Mouse (Mus musculus) megakaryocyte, adult 5-6 weeks (primary cell): ENCODE measurements at regions not wholly inside any gene's neighbourhood (a gene's known extent, or its start where the extent isn't known, plus 50 kb on each side); places are given as distances from the start of the nearest gene placed in this dataset.
"Not testable (repeated sequence)": the region's sequence is repeated elsewhere in the genome, so short reads cannot be mapped to it uniquely, and the experiment has no call there.

Experiments
- ATAC-seq: 2 replicates; pipeline ENCODE4 v1.8.0; 2016; ENCODE audit warnings: mild to moderate bottlenecking, inconsistent platforms; ENCODE audit not compliant: poor library complexity, severe bottlenecking

DNA sequence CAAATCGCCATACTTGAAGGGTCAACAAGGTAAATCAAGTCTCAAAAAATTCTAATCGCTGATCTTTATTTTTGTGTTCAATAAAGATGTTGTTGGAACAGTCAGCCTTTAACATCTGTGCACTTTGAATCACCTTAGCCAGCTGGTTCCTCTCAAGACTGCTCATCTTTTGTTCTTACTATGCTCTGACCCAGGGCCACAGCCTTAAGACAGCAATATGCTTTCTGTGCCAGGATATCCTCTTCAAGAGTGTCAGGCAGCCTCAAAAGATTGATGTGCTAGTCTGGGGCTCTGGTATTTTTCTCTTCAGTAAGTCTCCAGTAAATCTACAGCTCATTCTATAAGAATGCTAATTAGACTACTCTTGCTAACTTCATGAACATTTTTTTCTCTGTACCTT lies 199.9 kb downstream of the Dph6 start:
- ATAC-seq, result no peak

GRCm38 (mm10) chr2:114450185-114450584 lies 204.6 kb downstream of the Dph6 start:
- ATAC-seq, result no peak

- ATAC-seq, result no peak
Observed at GRCm38 (mm10) chr2:114443801-114444200, 211.0 kb downstream of the Dph6 start.

- ATAC-seq, result no peak
Observed at GRCm38 (mm10) chr2:114440943-114441342, 213.8 kb downstream of the Dph6 start.

DNA sequence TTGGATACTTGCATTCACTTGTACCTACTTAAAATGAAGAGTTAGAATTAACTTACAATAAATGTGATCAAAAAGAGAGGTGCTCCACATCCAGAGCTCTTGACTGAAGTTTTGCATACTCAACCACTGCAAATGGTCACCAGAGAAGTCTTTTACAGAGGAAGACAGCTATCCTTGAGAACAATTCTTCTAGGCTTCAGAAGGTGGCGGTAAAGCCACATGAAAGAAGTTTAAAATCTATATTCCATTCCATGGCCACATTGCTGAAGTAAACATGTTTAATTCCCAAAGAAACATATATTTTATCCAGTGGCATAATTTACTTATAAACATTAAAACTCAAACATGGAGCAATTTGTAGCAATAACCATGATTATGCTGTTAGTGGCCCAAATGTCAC lies 215.1 kb downstream of the Dph6 start:
- ATAC-seq, result no peak

- no peak for ATAC-seq
Observed at GRCm38 (mm10) chr2:114438048-114438447, 216.7 kb downstream of the Dph6 start.

- no peak for ATAC-seq
Observed at GRCm38 (mm10) chr2:114427426-114428157, 226.3 kb upstream of the Zfp770 start.

DNA sequence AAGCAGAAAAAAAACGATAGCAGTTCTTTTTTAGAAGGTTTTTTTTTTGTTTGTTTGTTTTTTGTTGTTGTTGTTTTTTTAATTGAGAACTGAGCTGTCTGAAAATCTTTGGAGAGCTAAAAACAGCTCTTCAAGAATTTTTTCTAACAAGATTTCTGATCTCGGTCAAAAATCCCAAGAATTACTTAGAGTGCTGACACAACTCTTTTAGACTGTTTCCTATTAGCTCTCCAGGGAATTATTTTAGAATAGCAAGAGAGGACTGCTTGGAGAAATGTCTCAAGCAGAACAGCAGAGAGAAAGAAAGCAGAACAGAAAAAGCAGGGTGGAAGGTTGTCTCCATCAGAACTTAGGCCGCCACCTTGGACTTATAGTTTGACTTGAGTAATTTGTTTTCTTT lies 218.1 kb upstream of the Zfp770 start:
- no peak for ATAC-seq

GRCm38 (mm10) chr2:114413013-114413412 lies 211.7 kb upstream of the Zfp770 start:
- no peak for ATAC-seq

DNA sequence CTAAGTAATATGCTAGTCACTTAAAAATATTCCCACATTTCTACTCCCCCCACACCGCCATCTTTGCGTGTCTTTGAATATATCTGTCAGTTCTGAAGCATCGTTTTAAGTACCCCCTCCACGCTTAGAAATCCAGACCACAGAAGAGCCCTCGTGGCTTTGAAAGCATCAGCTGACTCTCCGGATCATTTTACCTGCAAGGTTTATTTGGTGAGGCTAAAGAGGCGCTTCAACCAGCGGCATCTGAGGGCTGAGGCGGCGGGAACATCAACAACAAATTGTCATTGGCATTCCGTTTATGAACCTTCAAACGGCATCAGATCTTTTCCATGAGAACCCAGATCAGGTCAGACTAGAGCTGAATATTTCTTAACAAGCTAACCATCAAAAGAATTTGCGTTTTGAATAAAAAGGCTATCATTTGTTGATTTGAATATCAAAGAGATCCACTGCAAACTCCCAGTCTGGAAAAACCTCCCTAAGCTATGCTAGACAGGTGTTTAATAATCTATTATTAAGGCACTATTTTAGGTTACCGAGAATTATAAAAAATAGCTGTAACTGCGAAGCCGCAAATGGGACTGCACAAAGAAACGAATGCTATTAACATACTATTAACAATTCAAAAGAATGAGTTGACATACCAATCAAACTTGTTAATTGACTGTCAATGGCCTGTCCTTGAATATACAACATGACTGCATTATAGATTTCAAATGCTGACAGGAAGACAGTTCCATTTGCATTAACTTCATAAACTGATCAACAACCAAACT lies 210.9 kb upstream of the Zfp770 start:
- no peak for ATAC-seq

DNA sequence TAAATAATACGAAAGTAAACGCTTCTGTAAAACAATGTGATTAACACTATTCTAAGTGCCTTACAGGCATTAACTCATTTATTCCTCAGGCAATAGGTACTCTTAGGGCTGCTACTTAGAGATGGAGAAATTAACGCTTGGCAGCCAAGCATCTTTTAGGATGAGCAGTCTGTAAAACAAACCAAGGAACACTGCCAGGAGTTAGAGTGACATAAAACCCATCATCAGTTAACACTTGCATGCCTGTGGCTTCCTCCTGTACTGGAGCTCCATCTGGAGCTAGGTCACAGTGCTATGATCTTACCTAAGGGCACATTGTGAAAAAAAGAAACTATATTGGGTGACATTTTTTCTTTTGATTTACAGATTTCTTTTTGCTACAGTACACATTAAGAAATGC lies 209.4 kb upstream of the Zfp770 start:
- ATAC-seq, result no peak

- ATAC-seq, result no peak
Observed at GRCm38 (mm10) chr2:114409542-114409941, 208.3 kb upstream of the Zfp770 start.

- no peak for ATAC-seq
Observed at GRCm38 (mm10) chr2:114407408-114407807, 206.1 kb upstream of the Zfp770 start.

DNA sequence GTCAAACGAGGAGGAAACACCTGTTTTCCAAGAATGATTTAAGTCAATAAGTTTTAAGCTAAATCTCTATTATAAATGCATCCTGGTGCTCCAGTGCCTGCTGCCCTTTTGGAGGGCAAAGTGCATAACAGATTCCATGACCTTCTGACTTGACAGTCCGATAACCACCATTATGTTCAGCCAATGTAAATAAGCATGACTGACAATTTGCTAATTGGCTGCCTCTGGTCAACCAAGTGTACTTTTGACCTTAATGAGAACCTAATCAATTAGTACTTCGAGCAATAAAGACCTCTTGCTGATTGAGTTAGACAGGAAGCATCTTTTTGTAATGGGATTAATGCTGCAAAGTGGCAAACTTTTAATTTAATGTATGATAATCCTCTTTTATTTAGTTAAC lies 183.3 kb upstream of the Zfp770 start:
- ATAC-seq, result no peak

GRCm38 (mm10) chr2:114378844-114379533 lies 177.7 kb upstream of the Zfp770 start:
- ATAC-seq, result no peak

DNA sequence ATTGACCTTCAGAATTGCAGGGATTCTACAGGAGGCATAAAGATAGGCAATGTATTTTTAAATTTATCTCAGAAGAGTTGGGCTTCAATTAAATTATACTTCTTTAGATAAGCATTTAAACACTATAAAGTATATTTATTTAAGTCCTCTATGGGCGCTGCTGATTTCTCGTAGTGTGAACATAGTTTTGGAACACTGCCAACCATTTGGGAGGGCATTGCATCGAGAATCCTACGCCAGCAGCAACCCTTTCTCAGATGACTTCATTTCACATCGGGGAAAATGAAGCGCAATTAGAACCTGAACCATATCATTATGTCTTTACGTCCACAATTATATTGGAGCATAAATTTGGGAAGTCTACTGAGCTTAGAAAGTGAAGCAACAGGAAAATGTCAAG lies 172.2 kb upstream of the Zfp770 start:
- no peak for ATAC-seq

DNA sequence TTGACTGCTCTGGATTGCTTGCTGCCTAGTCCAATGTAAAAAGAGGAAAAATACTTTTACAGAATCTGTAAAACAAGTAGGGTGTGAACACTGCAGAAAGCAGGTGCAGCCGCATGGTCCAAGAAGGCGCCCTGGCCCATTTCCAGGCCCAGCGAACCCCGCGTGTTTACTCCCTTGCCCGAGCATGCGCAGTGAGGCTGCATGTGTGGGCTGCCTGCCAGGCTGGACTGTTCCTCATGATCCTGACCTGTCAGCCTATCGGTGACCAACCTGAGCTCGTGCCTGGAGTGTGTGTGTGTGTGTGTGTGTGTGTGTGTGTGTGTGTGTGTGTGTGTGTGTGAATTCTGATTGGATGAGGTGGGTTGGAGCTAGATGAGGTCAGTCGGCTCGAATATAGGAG lies 152.6 kb upstream of the Zfp770 start:
- not testable (repeated sequence) for ATAC-seq

DNA sequence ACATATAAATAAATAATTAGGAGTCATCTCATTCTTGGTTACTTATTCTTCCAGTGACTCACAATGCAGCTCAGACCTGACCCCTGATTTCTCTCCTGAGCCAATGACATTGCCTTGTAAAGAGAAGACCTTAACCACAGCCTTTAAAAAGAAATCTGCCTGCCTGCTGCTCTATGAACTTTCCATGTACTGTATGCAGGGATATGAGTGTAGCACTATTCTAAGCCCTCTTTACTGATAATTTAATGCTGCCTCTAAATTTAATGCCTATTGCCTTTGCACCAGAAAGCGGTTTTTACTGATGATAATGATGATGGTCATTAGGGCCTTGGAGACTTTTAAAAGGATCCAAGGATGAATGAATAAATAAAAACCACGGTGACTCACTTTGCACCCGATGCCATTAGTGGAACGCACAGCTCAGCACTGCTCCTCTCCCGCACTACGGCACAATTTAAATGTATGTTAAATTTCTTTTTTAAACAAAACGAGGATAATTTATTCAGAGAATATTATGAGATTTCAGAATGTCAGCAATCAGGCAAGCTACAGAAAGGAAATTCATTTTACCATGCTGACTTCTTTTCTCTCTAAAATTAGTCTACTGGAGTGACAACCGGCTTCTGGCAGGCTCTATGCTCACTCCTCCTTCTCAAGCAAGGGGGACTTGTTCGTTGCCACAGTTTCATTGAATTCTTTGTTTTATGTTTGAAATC lies 139.5 kb upstream of the Zfp770 start:
- no peak for ATAC-seq

DNA sequence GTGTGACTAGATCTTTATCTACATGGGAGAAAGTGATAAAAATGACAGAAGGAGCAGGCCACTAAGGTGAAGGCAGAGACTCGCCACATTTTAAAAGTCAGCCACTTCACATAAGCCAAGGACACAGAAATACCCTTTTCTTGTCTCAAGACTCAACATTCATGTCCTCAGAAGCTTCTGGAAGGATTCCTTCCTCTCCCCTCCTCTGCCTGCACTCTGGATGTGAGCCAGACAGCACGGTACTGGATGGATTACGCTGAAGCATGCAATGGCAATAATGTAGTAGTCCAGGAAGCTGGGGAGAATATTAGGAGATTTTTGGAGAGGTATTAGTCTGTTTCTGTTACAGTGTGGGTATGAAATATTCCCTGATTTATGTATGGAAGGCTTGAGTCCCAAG lies 100.5 kb upstream of the Zfp770 start:
- no peak for ATAC-seq

DNA sequence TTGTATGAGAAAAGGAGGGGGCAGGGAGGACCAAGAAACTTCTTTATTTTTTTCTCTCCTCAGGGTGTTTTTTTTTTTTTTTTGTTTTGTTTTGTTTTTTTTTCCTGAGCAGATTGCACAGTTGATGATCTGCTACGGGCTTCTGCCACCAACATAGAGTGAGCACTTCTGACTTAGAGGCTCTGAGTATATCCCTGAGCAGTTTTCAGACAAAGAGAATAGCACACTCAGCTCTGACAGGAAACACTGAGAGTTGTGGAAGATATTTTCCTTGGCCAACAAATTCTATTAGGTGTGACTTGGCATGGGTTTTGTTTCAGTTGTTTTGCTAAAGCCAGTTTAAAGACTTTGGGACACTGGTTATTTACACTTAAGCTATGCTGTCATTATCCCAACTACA lies 93.8 kb upstream of the Zfp770 start:
- ATAC-seq, result no peak

DNA sequence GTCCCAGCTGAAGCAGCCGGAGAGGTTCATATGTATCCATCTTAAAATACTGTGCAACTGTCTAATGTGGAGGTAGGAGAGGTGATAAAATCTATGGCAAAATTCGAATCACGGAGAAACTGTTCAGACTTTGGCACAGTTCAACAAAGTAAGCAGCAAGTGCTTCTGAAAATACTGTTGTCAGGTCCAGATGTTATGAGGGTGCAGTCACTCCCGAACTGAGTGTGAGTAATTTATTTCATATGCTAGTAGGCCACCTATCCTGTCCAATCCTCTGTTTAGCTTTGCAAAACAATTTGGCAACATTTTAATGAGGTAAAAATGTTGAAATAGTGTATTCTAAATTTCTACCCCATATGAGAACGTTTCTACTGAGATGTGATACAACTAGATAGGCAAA lies 90.1 kb upstream of the Zfp770 start:
- no peak for ATAC-seq
